Mouse (Mus musculus) myocyte (in vitro differentiated cells): ENCODE measurements around the gene Otoa. TPM values are rescaled to one million over a fixed set of nuclear protein-coding genes. Genes with fewer than 3 reads are reported as not detected.
A peak's percentile ranks its signal among the peaks of the same experiment; 100 is the strongest.

Experiments used
- H3K27me3 ChIP-seq: one replicate; pipeline ENCODE4 v1.6.1; 2011; ENCODE audit not compliant: control insufficient read depth, insufficient read depth, insufficient read length
- H3K36me3 ChIP-seq: one replicate; pipeline ENCODE4 v1.6.1; 2011; ENCODE audit not compliant: control insufficient read depth, insufficient read depth
- H3K4me2 ChIP-seq: one replicate; pipeline ENCODE4 v1.6.1; 2011; ENCODE audit warnings: low read depth, control low read depth
- H3K4me3 ChIP-seq: one replicate; pipeline ENCODE4 v1.5.1; 2011; ENCODE audit warnings: mild to moderate bottlenecking, control low read depth, moderate library complexity
- H3K79me2 ChIP-seq: one replicate; pipeline ENCODE4 v1.6.1; 2011; ENCODE audit not compliant: control insufficient read depth, insufficient read depth
- H3ac ChIP-seq: one replicate; pipeline ENCODE4 v1.6.1; 2011; ENCODE audit not compliant: control insufficient read depth, insufficient read length
- CEBPB ChIP-seq: IDR thresholded peaks from 2 replicates; pipeline ENCODE4 v1.6.1; 2011; ENCODE audit warnings: mild to moderate bottlenecking, moderate library complexity; ENCODE audit not compliant: poor library complexity, insufficient read depth, severe bottlenecking
- E2F4 ChIP-seq: IDR thresholded peaks from one replicate; pipeline ENCODE4 v1.6.1; 2011; ENCODE audit warnings: mild to moderate bottlenecking, control low read depth, moderate library complexity; ENCODE audit not compliant: insufficient read depth
- MAX ChIP-seq: IDR thresholded peaks from one replicate; pipeline ENCODE4 v1.6.1; 2011; ENCODE audit warnings: low read depth, mild to moderate bottlenecking, control low read depth
- MYOD1 ChIP-seq, 3 experiments: IDR thresholded peaks; one replicate each; pipeline ENCODE4 v1.6.1; 2011; ENCODE audit warnings: control low read depth in 2 of 3, low read depth in 2 of 3, mild to moderate bottlenecking in 2 of 3, moderate library complexity in 1 of 3; ENCODE audit not compliant: insufficient read length in 2 of 3, control insufficient read depth in 1 of 3
- MYOG ChIP-seq, 3 experiments: IDR thresholded peaks; one replicate each; pipeline ENCODE4 v1.6.1; 2011; ENCODE audit warnings: control low read depth in 2 of 3, low read depth in 2 of 3, mild to moderate bottlenecking in 2 of 3; ENCODE audit not compliant: insufficient read length in 2 of 3, control insufficient read depth in 1 of 3, insufficient read depth in 1 of 3
- POLR2A ChIP-seq: IDR thresholded peaks from one replicate; pipeline ENCODE4 v1.6.1; 2011; ENCODE audit warnings: low read depth, mild to moderate bottlenecking, control low read depth, moderate library complexity; ENCODE audit not compliant: insufficient read length
- POLR2AphosphoS2 ChIP-seq: IDR thresholded peaks from one replicate; pipeline ENCODE4 v1.6.1; 2011; ENCODE audit warnings: low read depth, control low read depth; ENCODE audit not compliant: insufficient read length
- REST ChIP-seq: IDR thresholded peaks from one replicate; pipeline ENCODE4 v1.6.1; 2011; ENCODE audit warnings: mild to moderate bottlenecking, control low read depth, moderate library complexity; ENCODE audit not compliant: insufficient read depth, insufficient read length
- SRF ChIP-seq: IDR thresholded peaks from one replicate; pipeline ENCODE4 v1.6.1; 2011; ENCODE audit warnings: low read depth; ENCODE audit not compliant: control insufficient read depth, insufficient read length
- TCF12 ChIP-seq: IDR thresholded peaks from one replicate; pipeline ENCODE4 v1.6.1; 2011; ENCODE audit warnings: mild to moderate bottlenecking, control low read depth; ENCODE audit not compliant: poor library complexity, insufficient read depth, severe bottlenecking
- TCF3 ChIP-seq: IDR thresholded peaks from one replicate; pipeline ENCODE4 v1.6.1; 2011; ENCODE audit warnings: low read depth, control low read depth; ENCODE audit not compliant: insufficient read length
- USF1 ChIP-seq: IDR thresholded peaks from one replicate; pipeline ENCODE4 v1.6.1; 2011; ENCODE audit warnings: low read depth, mild to moderate bottlenecking, control low read depth, moderate library complexity
- polyA plus RNA-seq: library from polyadenylated mRNA; unstranded; fragments of >200 nt; fragmentation: generic; extraction: Trizol; gene quantifications from one replicate; pipeline ENCODE4 v1.2.1, GENCODE M21; 2012; ENCODE audit warnings: missing spikeins

The Otoa gene
- polyA plus RNA-seq, 1 experiment = 0.35 TPM

DNA sequence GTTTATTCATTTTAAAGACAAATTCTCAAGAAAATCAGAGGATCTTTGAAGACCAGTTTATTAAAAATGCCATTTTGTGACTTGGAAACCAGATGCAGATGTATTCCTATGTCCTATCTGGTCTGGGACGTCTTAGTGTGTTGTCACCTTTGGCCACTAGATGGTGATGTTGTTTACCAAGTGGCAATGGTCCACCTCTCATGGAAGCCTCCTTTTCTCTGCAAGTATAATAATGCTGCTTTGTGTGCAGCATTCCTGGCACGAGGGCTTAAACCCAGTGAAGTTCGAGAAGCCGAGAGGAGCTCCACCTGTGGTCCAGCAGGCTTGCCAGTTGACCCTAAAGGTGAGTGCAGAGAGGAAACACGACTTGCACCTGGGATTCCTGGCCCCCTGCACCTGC is 3.6 kb upstream of the Otoa start:
- no peak overlapping the region for H3ac ChIP-seq
- no peak for TF ChIP-seq POLR2AphosphoS2
- no peak for TF ChIP-seq TCF3
- H3K79me2 ChIP-seq = no peaks in the 10 kb centered on the region
- H3K27me3 ChIP-seq = no peaks in the 10 kb centered on the region
- H3K36me3 ChIP-seq = peaks cover 7% of the 10 kb centered on the region
- no peak overlapping the region for H3K4me2 ChIP-seq
- H3K4me3 ChIP-seq = no peak overlapping the region

DNA sequence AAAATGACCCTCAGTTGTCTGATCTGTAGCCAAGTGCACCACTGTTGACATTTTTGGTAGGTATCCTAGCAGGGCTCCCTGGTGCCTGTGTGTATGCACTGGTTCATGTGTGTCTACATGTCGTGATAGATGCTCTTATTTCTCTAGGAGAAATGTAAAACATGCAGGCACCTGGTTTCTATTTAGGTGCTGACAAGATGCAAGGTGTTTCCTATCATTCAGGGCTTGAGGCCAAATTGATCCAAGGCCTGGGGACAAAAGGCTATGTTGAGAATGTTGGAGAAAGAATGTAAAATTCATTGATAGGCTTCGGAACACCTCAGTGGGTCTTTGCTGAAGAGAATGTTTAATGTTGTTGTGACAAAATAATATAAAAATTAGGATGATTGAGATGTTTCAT is 366 bp downstream of the Otoa start:
- Histone ChIP-seq H3K36me3 (no peaks in the 10 kb centered on the region), H3K27me3 (no peaks in the 10 kb centered on the region)

DNA sequence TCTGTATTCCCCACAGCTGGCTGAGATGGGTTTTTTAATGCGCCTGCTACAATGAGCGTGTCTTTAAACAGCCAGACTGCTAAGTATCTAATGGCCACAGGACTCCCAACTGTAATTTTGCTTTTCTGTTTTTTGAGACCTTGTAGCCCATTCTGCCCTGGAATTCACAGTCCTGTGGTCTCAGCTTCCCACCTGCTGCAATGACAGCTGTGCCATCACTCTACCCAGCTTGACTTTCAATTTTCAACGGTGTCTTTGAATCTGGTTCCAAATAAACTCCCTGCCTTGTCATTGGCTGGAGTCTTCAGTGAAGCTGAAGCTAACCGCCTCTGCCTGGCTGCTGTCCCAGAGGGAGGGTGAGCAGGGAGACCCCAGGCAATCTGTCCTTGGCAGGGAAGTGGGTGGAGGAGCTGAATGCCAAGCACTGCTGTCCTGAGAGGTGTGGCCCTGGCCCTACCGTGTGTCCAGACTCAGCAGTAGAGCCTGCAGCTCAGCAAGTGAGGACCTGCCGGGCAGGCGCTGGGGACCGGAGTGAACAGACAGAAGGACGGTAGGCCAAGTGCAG is 1.6 kb downstream of the Otoa start:
- no peaks in the 10 kb centered on the region for H3K79me2 ChIP-seq
- TF ChIP-seq TCF12 (peak; percentile 64), POLR2AphosphoS2 (peak; percentile 37), REST (no peak), USF1 (no peak), MYOG (IDR thresholded peaks at IDR 0.05; ENCODE audit: control insufficient read depth in 1 of 3, insufficient read depth in 1 of 3, insufficient read length in 2 of 3, low read depth in 2 of 3) (peak in 1 of 3 experiments; percentile 62), MAX (no peak), MYOD1 (IDR thresholded peaks at IDR 0.05; ENCODE audit: control insufficient read depth in 1 of 3, insufficient read length in 2 of 3, low read depth in 2 of 3) (peak in 2 of 3 experiments; percentile 77 to 90), TCF3 (peak; percentile 46)
- H3K4me2 ChIP-seq = no peak overlapping the region
- no peak overlapping the region for H3ac ChIP-seq
- H3K36me3 ChIP-seq = no peaks in the 10 kb centered on the region
- H3K4me3 ChIP-seq = no peak overlapping the region
- H3K27me3 ChIP-seq = no peaks in the 10 kb centered on the region

More for the DNA sequence above, 366 bp downstream of the Otoa start:
- H3ac ChIP-seq = no peak overlapping the region
- no peaks in the 10 kb centered on the region for H3K79me2 ChIP-seq
- H3K4me2 ChIP-seq = no peak overlapping the region
- H3K4me3 ChIP-seq = no peak overlapping the region
- TF ChIP-seq POLR2A (no peak), E2F4 (no peak), USF1 (no peak), SRF (no peak), MAX (no peak), POLR2AphosphoS2 (no peak), MYOD1 (IDR thresholded peaks at IDR 0.05; ENCODE audit: control insufficient read depth in 1 of 3, insufficient read length in 2 of 3, low read depth in 2 of 3) (no peak), MYOG (IDR thresholded peaks at IDR 0.05; ENCODE audit: control insufficient read depth in 1 of 3, insufficient read depth in 1 of 3, insufficient read length in 2 of 3, low read depth in 2 of 3) (no peak), CEBPB (no peak), TCF12 (no peak), TCF3 (no peak), REST (no peak)

DNA sequence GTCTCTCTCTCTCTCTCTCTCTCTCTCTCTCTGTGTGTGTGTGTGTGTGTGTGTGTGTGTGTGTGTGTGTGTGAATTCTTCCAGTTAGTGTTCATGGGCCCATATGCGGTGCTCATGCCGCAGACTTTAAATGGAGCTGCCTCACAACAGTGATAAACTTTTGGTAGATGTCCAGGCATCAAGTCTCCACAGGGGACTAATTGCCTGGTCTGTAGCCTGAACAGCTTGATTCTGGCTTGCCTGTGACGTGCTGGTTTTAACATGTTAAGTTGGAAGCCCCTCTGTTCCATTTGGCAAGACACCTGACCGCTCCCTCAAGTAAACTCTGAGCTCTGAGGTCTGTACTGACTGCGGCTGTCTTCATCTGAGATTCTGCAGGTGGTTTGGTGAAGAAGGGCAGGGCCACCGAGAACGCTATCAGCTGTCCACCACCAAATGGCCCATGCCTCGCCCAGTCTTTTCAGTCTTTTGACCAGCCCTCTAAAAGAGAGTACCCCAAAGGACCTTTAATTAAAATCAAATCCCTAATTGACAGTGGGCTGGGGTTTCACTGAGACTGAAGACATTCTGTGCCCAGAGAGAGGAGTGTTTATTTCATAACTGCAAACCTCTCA is 3.5 kb downstream of the Otoa start:
- Histone ChIP-seq H3K36me3 (no peaks in the 10 kb centered on the region), H3ac (no peak overlapping the region), H3K4me2 (peak overlapping the region; percentile 43), H3K27me3 (no peaks in the 10 kb centered on the region), H3K79me2 (no peaks in the 10 kb centered on the region), H3K4me3 (no peak overlapping the region)
- TF ChIP-seq MYOG (IDR thresholded peaks at IDR 0.05; ENCODE audit: control insufficient read depth in 1 of 3, insufficient read depth in 1 of 3, insufficient read length in 2 of 3, low read depth in 2 of 3) (peak in 1 of 3 experiments; percentile 60), MYOD1 (IDR thresholded peaks at IDR 0.05; ENCODE audit: control insufficient read depth in 1 of 3, insufficient read length in 2 of 3, low read depth in 2 of 3) (peak in 1 of 3 experiments; percentile 50), POLR2AphosphoS2 (no peak)

DNA sequence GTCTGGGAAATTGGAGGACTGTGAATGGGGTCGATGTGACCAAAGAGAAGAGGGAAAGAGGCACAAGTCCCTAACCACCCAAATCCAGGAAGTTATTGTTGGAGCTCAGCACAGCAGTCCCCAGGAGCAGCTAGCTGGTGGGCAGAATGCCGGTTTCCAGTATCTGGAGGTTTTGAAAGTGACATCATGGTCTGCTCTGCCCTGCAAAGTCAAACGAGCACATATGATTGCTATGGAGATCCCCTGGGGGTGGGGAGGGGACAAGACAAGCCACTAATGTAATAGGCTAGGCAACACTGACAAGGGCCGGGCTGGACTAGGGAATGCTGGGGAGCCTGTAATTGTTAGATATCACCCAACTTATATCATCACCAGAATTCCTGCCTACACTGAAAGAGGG is 4.0 kb downstream of the Otoa start:
- TF ChIP-seq REST (no peak), USF1 (no peak), MAX (no peak), MYOD1 (IDR thresholded peaks at IDR 0.05; ENCODE audit: control insufficient read depth in 1 of 3, insufficient read length in 2 of 3, low read depth in 2 of 3) (no peak), CEBPB (no peak), TCF12 (no peak), TCF3 (no peak), SRF (no peak), POLR2A (no peak)
- peak overlapping the region; percentile 43 for H3K4me2 ChIP-seq
- H3K79me2 ChIP-seq = no peaks in the 10 kb centered on the region

More for the DNA sequence above, 4.0 kb downstream of the Otoa start:
- no peak overlapping the region for H3ac ChIP-seq
- H3K27me3 ChIP-seq = no peaks in the 10 kb centered on the region
- no peaks in the 10 kb centered on the region for H3K36me3 ChIP-seq
- H3K4me3 ChIP-seq = no peak overlapping the region
